Mouse (Mus musculus) neural tube, embryonic 14.5 days (tissue): ENCODE data around the gene Slc6a2. TPM values are rescaled to one million over a fixed set of nuclear protein-coding genes. Genes with fewer than 3 reads are reported as not detected.
A peak's percentile ranks its signal among the peaks of the same experiment; 100 is the strongest.

Experiments used
- ATAC-seq: fragments of 200-750 bp; cut with Nextera tagmentation; 2 replicates; pipeline ENCODE4 v1.8.0; 2017; ENCODE audit warnings: low read depth, mild to moderate bottlenecking, moderate TSS enrichment, moderate library complexity
- H3K27ac ChIP-seq: fragments of 300-500 bp; sonication (generic); 2 replicates; pipeline ENCODE4 v1.5.1; 2014; ENCODE audit warnings: low read depth, mild to moderate bottlenecking, control low read depth, low read length, moderate library complexity, mixed read lengths
- H3K27me3 ChIP-seq: fragments of 300-500 bp; sonication (generic); 2 replicates; pipeline ENCODE4 v1.6.1; 2014; ENCODE audit warnings: low read length; ENCODE audit not compliant: control insufficient read depth, insufficient read depth
- H3K36me3 ChIP-seq: fragments of 300-500 bp; sonication (generic); 2 replicates; pipeline ENCODE4 v1.6.1; 2014; ENCODE audit warnings: low read length, mixed read lengths; ENCODE audit not compliant: control insufficient read depth, insufficient read depth
- H3K4me1 ChIP-seq: fragments of 300-500 bp; sonication (generic); 2 replicates; pipeline ENCODE4 v1.6.1; 2014; ENCODE audit warnings: low read length; ENCODE audit not compliant: control insufficient read depth, insufficient read depth
- H3K4me2 ChIP-seq: fragments of 300-500 bp; sonication (generic); 2 replicates; pipeline ENCODE4 v1.6.1; 2014; ENCODE audit warnings: mild to moderate bottlenecking, low read depth, low read length, control low read depth
- H3K4me3 ChIP-seq: fragments of 300-500 bp; sonication (generic); 2 replicates; pipeline ENCODE4 v1.5.1; 2014; ENCODE audit warnings: low read depth, low read length, control low read depth, mixed read lengths
- H3K9ac ChIP-seq: fragments of 300-500 bp; sonication (generic); replicated peaks from 2 replicates; pipeline ENCODE4 v1.6.1; 2014; ENCODE audit warnings: low read depth, mild to moderate bottlenecking, control low read depth, low read length, mixed read lengths
- H3K9me3 ChIP-seq: fragments of 300-500 bp; sonication (generic); 2 replicates; pipeline ENCODE4 v1.6.1; 2016; ENCODE audit warnings: low read length; ENCODE audit not compliant: control insufficient read depth
- WGBS: fragments of 180-500 bp; shearing (Covaris S2); extraction: QIAGEN DNeasy Blood & Tissue Kit; methylation state at CpG from one replicate; pipeline ENCODE4 v1.1.7; 2014; 5-methylcytosine and 5-hydroxymethylcytosine counted together
- polyA plus RNA-seq: library from polyadenylated mRNA; unstranded; fragments of >200 nt; fragmentation: Nextera tagmentation; extraction: Ambion mirVana; gene quantifications from 2 replicates; pipeline ENCODE4 v1.2.1, GENCODE M21; 2014

Gene Slc6a2
- polyA plus RNA-seq, 1 experiment from 2014 or later, result not detected

DNA sequence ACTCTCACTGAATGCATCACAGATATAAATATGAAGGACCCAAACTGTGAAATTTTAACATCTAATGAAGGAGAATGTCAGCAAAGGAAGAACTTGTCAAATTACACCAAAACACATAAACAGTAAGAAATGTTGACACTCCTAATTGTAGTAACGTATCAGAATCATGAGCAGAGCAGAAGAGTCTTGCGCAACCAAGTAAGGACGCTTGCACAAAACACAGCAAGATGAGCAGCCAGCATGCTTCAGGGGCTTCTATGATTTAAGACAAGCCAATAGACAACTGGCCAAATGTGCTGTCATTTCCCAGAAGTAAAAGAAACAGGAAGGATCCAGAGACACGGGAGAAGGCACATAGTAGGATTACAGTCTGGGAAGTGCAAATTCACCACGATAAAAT is 5.8 kb upstream of the Slc6a2 start:
- Histone ChIP-seq H3K27ac (no peak overlapping the region), H3K36me3 (no peaks in the 10 kb centered on the region), H3K27me3 (no peaks in the 10 kb centered on the region), H3K9me3 (no peaks in the 10 kb centered on the region), H3K4me2 (no peak overlapping the region), H3K4me1 (no peaks in the 10 kb centered on the region), H3K9ac (no peak overlapping the region), H3K4me3 (no peak overlapping the region)
- no peak for ATAC-seq
- WGBS, result 88% methylated on average over 5 of the region's 5 CpGs

DNA sequence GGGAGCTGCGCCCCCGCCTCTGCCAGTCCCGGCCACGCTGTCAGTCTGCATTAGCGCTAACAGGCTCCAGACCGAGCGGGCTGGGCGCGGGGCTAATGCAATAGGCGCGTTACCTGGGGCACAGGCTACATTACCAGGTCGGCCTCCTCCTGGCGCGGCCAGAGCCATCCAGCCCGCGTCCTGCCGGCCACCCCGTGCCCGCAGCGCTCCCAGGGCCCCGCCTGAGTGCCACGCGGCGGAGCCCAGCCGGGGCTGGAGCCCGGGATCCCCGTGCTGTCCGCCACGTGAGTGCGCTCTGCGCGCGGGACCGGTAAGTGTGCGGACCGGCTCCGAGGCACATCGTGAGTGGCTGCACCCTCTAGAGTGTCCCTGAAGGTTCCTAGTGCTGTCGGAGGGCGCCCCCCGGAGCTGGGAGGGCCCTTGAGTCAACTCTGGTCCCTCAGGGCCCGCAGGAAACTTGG is 602 bp downstream of the Slc6a2 start:
- Histone ChIP-seq H3K27ac (no peak overlapping the region), H3K9me3 (no peaks in the 10 kb centered on the region), H3K4me3 (peak overlapping the region; percentile 32), H3K4me2 (peak overlapping the region; percentile 55), H3K36me3 (no peaks in the 10 kb centered on the region), H3K27me3 (peaks cover 26% of the 10 kb centered on the region), H3K9ac (0 out of 2 replicates have a peak overlapping the region, but pooled peaks have one; percentile 30), H3K4me1 (peaks cover 10% of the 10 kb centered on the region)
- ATAC-seq, result no peak; the same call in 1 of the 2 replicates
- 0% methylated on average over 33 of the region's 42 CpGs for WGBS

DNA sequence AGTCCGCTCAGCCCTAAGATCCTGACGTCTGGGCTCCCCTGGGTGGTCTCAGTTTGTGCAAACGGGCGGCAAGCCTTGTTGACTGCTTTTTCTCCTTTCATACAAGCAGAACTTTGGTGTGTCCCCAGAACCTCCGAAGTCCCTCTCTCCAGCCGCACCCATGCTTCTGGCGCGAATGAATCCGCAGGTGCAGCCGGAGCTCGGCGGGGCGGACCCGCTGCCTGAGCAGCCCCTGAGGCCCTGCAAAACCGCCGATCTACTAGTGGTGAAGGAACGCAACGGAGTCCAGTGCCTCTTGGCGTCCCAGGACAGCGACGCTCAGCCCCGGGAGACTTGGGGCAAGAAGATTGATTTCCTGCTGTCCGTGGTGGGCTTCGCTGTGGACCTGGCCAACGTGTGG is 1.2 kb downstream of the Slc6a2 start:
- Histone ChIP-seq H3K27me3 (peaks cover 26% of the 10 kb centered on the region), H3K4me2 (peak overlapping the region; percentile 55; the same call in 1 of the 2 replicates), H3K9me3 (no peaks in the 10 kb centered on the region), H3K27ac (no peak overlapping the region), H3K9ac (no peak overlapping the region), H3K4me1 (peaks cover 10% of the 10 kb centered on the region), H3K4me3 (peak overlapping the region; percentile 32; the same call in 1 of the 2 replicates), H3K36me3 (no peaks in the 10 kb centered on the region)
- no peak for ATAC-seq
- WGBS, result 1% methylated on average over 25 of the region's 25 CpGs

GRCm38 (mm10) chr8:92964556-92964955 is 4.7 kb downstream of the Slc6a2 start:
- no peak for ATAC-seq
- H3K4me1 ChIP-seq, result peaks cover 10% of the 10 kb centered on the region
- no peak overlapping the region for H3K4me3 ChIP-seq
- no peak overlapping the region for H3K9ac ChIP-seq
- peaks cover 23% of the 10 kb centered on the region for H3K27me3 ChIP-seq
- WGBS, result 79% methylated on average over 2 of the region's 2 CpGs
- no peaks in the 10 kb centered on the region for H3K36me3 ChIP-seq
- H3K9me3 ChIP-seq, result no peaks in the 10 kb centered on the region
- H3K4me2 ChIP-seq, result no peak overlapping the region
- no peak overlapping the region for H3K27ac ChIP-seq

DNA sequence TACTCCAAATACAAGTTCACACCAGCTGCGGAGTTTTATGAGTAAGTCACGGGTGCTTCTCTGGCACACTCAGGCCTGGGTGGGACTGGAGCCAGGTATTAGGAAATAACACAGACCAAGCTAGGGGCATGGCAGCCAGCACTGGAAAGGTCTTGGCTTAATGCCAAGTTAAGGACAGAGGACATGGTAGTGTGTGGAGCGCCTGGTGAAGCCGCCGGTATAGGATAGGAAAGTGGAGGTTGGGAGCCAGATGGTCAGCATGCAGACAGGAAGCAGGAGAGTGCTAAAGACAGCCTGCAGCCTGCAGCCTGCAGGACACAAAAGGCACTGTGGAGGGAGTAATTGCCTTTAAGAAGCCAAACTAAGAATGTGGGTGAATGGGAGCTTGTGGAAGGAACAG is 13.1 kb downstream of the Slc6a2 start:
- peak; percentile 60 for ATAC-seq
- H3K9me3 ChIP-seq, result no peaks in the 10 kb centered on the region
- H3K9ac ChIP-seq, result no peak overlapping the region
- no peak overlapping the region for H3K4me3 ChIP-seq
- WGBS, result 65% methylated on average over 5 of the region's 5 CpGs
- no peaks in the 10 kb centered on the region for H3K4me1 ChIP-seq
- no peaks in the 10 kb centered on the region for H3K36me3 ChIP-seq
- no peak overlapping the region for H3K27ac ChIP-seq
- no peaks in the 10 kb centered on the region for H3K27me3 ChIP-seq
- no peak overlapping the region for H3K4me2 ChIP-seq

GRCm38 (mm10) chr8:92976656-92977055 is 16.8 kb downstream of the Slc6a2 start:
- Histone ChIP-seq H3K9ac (no peak overlapping the region), H3K36me3 (no peaks in the 10 kb centered on the region), H3K9me3 (no peaks in the 10 kb centered on the region), H3K27ac (no peak overlapping the region), H3K4me3 (no peak overlapping the region), H3K4me1 (no peaks in the 10 kb centered on the region), H3K27me3 (no peaks in the 10 kb centered on the region), H3K4me2 (no peak overlapping the region)
- no peak for ATAC-seq
- 93% methylated on average over 5 of the region's 5 CpGs for WGBS

DNA sequence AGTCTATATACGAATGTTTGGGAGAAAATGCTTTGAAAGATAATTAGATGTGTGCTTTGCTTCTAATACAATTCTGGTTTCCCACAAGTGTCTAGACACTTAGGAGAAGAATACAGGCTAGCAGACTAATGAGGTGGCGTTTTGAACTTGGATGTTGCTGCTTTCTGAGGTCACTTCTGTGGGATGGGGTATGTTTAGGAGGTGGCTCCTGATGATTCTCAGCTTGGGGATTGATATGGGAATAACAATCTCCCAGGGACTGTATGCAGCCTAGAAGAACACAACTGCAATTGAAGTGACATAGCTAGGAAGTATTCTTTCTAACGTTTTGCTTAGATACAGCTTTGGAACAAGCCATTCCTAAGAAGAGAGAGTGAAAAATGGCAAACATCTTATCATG is 22.6 kb downstream of the Slc6a2 start:
- WGBS, result 88% methylated on average over 3 of the region's 3 CpGs
- H3K9me3 ChIP-seq, result no peaks in the 10 kb centered on the region
- H3K27ac ChIP-seq, result no peak overlapping the region
- H3K4me3 ChIP-seq, result no peak overlapping the region
- ATAC-seq, result no peak
- no peaks in the 10 kb centered on the region for H3K4me1 ChIP-seq
- no peak overlapping the region for H3K4me2 ChIP-seq
- H3K9ac ChIP-seq, result no peak overlapping the region
- H3K27me3 ChIP-seq, result no peaks in the 10 kb centered on the region
- H3K36me3 ChIP-seq, result no peaks in the 10 kb centered on the region

- no peaks in the 10 kb centered on the region for H3K9me3 ChIP-seq
- 63% methylated on average over 2 of the region's 2 CpGs for WGBS
- ATAC-seq, result no peak
These were observed 24.5 kb downstream of the Slc6a2 start for GRCm38 (mm10) chr8:92984376-92984775.

DNA sequence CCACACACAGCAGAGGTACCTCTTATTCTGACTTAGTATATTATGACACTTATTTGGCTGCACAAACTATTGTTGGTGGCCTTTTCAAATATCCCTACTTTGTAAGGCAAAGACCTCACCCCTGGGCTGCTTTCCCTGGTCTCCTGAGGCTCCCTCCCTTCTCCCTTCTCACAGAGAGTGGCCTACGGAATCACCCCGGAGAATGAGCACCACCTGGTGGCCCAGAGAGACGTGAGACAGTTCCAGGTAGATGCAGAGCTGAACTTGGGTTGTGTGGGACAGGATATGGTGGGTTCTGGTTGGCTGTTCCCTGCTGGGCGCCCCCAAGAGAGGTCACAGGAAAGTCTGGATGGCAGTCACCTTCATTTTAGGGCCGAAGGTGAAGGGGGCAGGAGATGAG is 37.0 kb downstream of the Slc6a2 start:
- H3K4me1 ChIP-seq, result no peaks in the 10 kb centered on the region
- no peaks in the 10 kb centered on the region for H3K36me3 ChIP-seq
- H3K9me3 ChIP-seq, result no peaks in the 10 kb centered on the region
- H3K9ac ChIP-seq, result no peak overlapping the region
- 30% methylated on average over 5 of the region's 5 CpGs for WGBS
- H3K27me3 ChIP-seq, result no peaks in the 10 kb centered on the region
- H3K27ac ChIP-seq, result no peak overlapping the region
- ATAC-seq, result no peak
- H3K4me2 ChIP-seq, result no peak overlapping the region
- no peak overlapping the region for H3K4me3 ChIP-seq

More at GRCm38 (mm10) chr8:92984376-92984775, 24.5 kb downstream of the Slc6a2 start:
- Histone ChIP-seq H3K9ac (no peak overlapping the region), H3K27me3 (no peaks in the 10 kb centered on the region), H3K4me2 (no peak overlapping the region), H3K4me3 (no peak overlapping the region), H3K27ac (no peak overlapping the region), H3K36me3 (no peaks in the 10 kb centered on the region), H3K4me1 (no peaks in the 10 kb centered on the region)
